Mouse (Mus musculus) MEL (cell line): Measurements from ENCODE around the gene Slc38a2. TPM values are rescaled to one million over a fixed set of nuclear protein-coding genes. Genes with fewer than 3 reads are reported as not detected.
A peak's percentile ranks its signal among the peaks of the same experiment; 100 is the strongest.

Experiments used
- DNase-seq: peaks from one replicate; pipeline ENCODE4 v3.0.0; 2011; ENCODE audit warnings: low read depth, low spot score
- H3K27ac ChIP-seq: 2 replicates; pipeline ENCODE4 v1.5.1; 2012; ENCODE audit warnings: low read depth, mild to moderate bottlenecking, control low read depth, low read length, moderate library complexity; ENCODE audit not compliant: control insufficient read depth
- H3K27me3 ChIP-seq, 2 experiments: fragments of 150-350 bp in 1 of 2; sonication (generic) in 1 of 2; 2 replicates each; pipeline ENCODE4 v1.6.1; 2012; ENCODE audit warnings: low read length in 2 of 2, mild to moderate bottlenecking in 2 of 2, improper control_type of control experiment in 1 of 2, moderate library complexity in 1 of 2; ENCODE audit not compliant: insufficient read depth in 2 of 2, control insufficient read depth in 1 of 2
- H3K36me3 ChIP-seq, 2 experiments: 2 replicates each; pipeline ENCODE4 v1.6.1; 2012 to 2014; ENCODE audit warnings: low read length in 2 of 2, improper control_type of control experiment in 1 of 2, inconsistent platforms in 1 of 2, mild to moderate bottlenecking in 1 of 2; ENCODE audit not compliant: insufficient read depth in 2 of 2, control insufficient read depth in 1 of 2
- H3K4me1 ChIP-seq, 2 experiments: fragments of 150-350 bp in 1 of 2; sonication (generic) in 1 of 2; 2 replicates each; pipeline ENCODE4 v1.6.1; 2012; ENCODE audit warnings: low read length in 2 of 2, improper control_type of control experiment in 1 of 2, mild to moderate bottlenecking in 1 of 2; ENCODE audit not compliant: insufficient read depth in 2 of 2, control insufficient read depth in 1 of 2
- H3K4me3 ChIP-seq, 2 experiments: fragments of 150-350 bp in 1 of 2; sonication (generic) in 1 of 2; 2 replicates each; pipeline ENCODE4 v1.5.1; 2012; ENCODE audit warnings: low read depth in 2 of 2, low read length in 2 of 2, mild to moderate bottlenecking in 2 of 2, moderate library complexity in 2 of 2, control low read depth in 1 of 2, improper control_type of control experiment in 1 of 2; ENCODE audit not compliant: control insufficient read depth in 1 of 2, insufficient read depth in 1 of 2
- H3K79me2 ChIP-seq: 2 replicates; pipeline ENCODE4 v1.6.1; 2012; ENCODE audit warnings: mild to moderate bottlenecking, low read length, moderate library complexity; ENCODE audit not compliant: control insufficient read depth, poor library complexity, insufficient read depth
- H3K9ac ChIP-seq: 2 replicates; pipeline ENCODE4 v1.6.1; 2012; ENCODE audit warnings: low read depth, mild to moderate bottlenecking, control low read depth, low read length, moderate library complexity; ENCODE audit not compliant: control insufficient read depth, poor library complexity, severe bottlenecking
- H3K9me3 ChIP-seq: fragments of 150-350 bp; sonication (generic); replicated peaks from 2 replicates; pipeline ENCODE4 v1.6.1; 2012; ENCODE audit warnings: mild to moderate bottlenecking, low read length, improper control_type of control experiment, moderate library complexity; ENCODE audit not compliant: insufficient read depth
- BHLHE40 ChIP-seq: IDR thresholded peaks from 2 replicates; pipeline ENCODE4 v1.6.1; 2012; ENCODE audit warnings: low read depth, mild to moderate bottlenecking, inconsistent platforms, low read length, improper control_type of control experiment, borderline replicate concordance
- CHD1 ChIP-seq: IDR thresholded peaks from 2 replicates; pipeline ENCODE4 v1.6.1; 2012; ENCODE audit warnings: low read depth, mild to moderate bottlenecking, inconsistent platforms, low read length, improper control_type of control experiment
- CHD2 ChIP-seq: IDR thresholded peaks from 2 replicates; pipeline ENCODE4 v1.6.1; 2011; ENCODE audit warnings: low read length, improper control_type of control experiment
- E2F4 ChIP-seq: IDR thresholded peaks from 2 replicates; pipeline ENCODE4 v1.6.1; 2011; ENCODE audit warnings: low read depth, low read length, improper control_type of control experiment, borderline replicate concordance
- EP300 ChIP-seq, 2 experiments: IDR thresholded peaks; 2 replicates each; pipeline ENCODE4 v1.6.1; 2011; ENCODE audit warnings: improper control_type of control experiment in 2 of 2, low read length in 2 of 2, low read depth in 1 of 2, mild to moderate bottlenecking in 1 of 2
- ETS1 ChIP-seq: IDR thresholded peaks from 2 replicates; pipeline ENCODE4 v1.6.1; 2012; ENCODE audit warnings: low read depth, mild to moderate bottlenecking, inconsistent platforms, low read length, improper control_type of control experiment, moderate library complexity
- GABPA ChIP-seq: IDR thresholded peaks from 2 replicates; pipeline ENCODE4 v1.6.1; 2012; ENCODE audit warnings: low read depth, mild to moderate bottlenecking, inconsistent platforms, low read length, improper control_type of control experiment, moderate library complexity
- HCFC1 ChIP-seq: IDR thresholded peaks from 2 replicates; pipeline ENCODE4 v1.6.1; 2012; ENCODE audit warnings: low read depth, mild to moderate bottlenecking, inconsistent platforms, low read length, improper control_type of control experiment, moderate library complexity
- JUND ChIP-seq: IDR thresholded peaks from 2 replicates; pipeline ENCODE4 v1.6.1; 2011; ENCODE audit warnings: low read depth, mild to moderate bottlenecking, improper control_type of control experiment, low read length
- KAT2A ChIP-seq: conservative IDR thresholded peaks from 2 replicates; pipeline ENCODE4 v1.6.1; 2012; ENCODE audit warnings: low read depth, low read length, improper control_type of control experiment, inconsistent platforms
- MAFK ChIP-seq: IDR thresholded peaks from 2 replicates; pipeline ENCODE4 v1.6.1; 2011; ENCODE audit warnings: low read depth, mild to moderate bottlenecking, low read length, improper control_type of control experiment, borderline replicate concordance
- MAX ChIP-seq: IDR thresholded peaks from 2 replicates; pipeline ENCODE4 v1.6.1; 2011; ENCODE audit warnings: low read length, improper control_type of control experiment
- MAZ ChIP-seq: IDR thresholded peaks from 2 replicates; pipeline ENCODE4 v1.6.1; 2012; ENCODE audit warnings: low read depth, mild to moderate bottlenecking, inconsistent platforms, low read length, improper control_type of control experiment
- MEF2A ChIP-seq: IDR thresholded peaks from 2 replicates; pipeline ENCODE4 v1.6.1; 2014; ENCODE audit warnings: low read depth, mild to moderate bottlenecking, inconsistent platforms, low read length, improper control_type of control experiment; ENCODE audit not compliant: poor library complexity, insufficient replicate concordance, severe bottlenecking; ENCODE audit errors: extremely low read depth
- MXI1 ChIP-seq: IDR thresholded peaks from 2 replicates; pipeline ENCODE4 v1.6.1; 2011; ENCODE audit warnings: mild to moderate bottlenecking, low read depth, low read length, improper control_type of control experiment
- MYB ChIP-seq: IDR thresholded peaks from 2 replicates; pipeline ENCODE4 v1.6.1; 2011; ENCODE audit warnings: mild to moderate bottlenecking, low read depth, low read length, improper control_type of control experiment
- MYC ChIP-seq: IDR thresholded peaks from 2 replicates; pipeline ENCODE4 v1.6.1; 2011; ENCODE audit warnings: low read depth, mild to moderate bottlenecking, low read length, improper control_type of control experiment, moderate library complexity
- NELFE ChIP-seq: IDR thresholded peaks from 2 replicates; pipeline ENCODE4 v1.6.1; 2011; ENCODE audit warnings: low read depth, low read length, improper control_type of control experiment
- POLR2A ChIP-seq, 2 experiments: IDR thresholded peaks; 2 replicates each; pipeline ENCODE4 v1.6.1; 2011 to 2012; ENCODE audit warnings: low read length in 2 of 2, mild to moderate bottlenecking in 2 of 2, control low read depth in 1 of 2, improper control_type of control experiment in 1 of 2, low read depth in 1 of 2, moderate library complexity in 1 of 2; ENCODE audit not compliant: control insufficient read depth in 1 of 2, insufficient read depth in 1 of 2, poor library complexity in 1 of 2
- POLR2AphosphoS2 ChIP-seq: IDR thresholded peaks from 2 replicates; pipeline ENCODE4 v1.6.1; 2011; ENCODE audit warnings: low read length, improper control_type of control experiment
- POLR2AphosphoS5 ChIP-seq: IDR thresholded peaks from 2 replicates; pipeline ENCODE4 v1.6.1; 2012; ENCODE audit warnings: low read depth, borderline replicate concordance, mild to moderate bottlenecking, inconsistent platforms, low read length, moderate library complexity, mixed read lengths
- RAD21 ChIP-seq: IDR thresholded peaks from 2 replicates; pipeline ENCODE4 v1.6.1; 2011; ENCODE audit warnings: mild to moderate bottlenecking, low read depth, low read length, improper control_type of control experiment
- RCOR1 ChIP-seq: IDR thresholded peaks from 2 replicates; pipeline ENCODE4 v1.6.1; 2012; ENCODE audit warnings: low read depth, mild to moderate bottlenecking, inconsistent platforms, low read length, improper control_type of control experiment
- SIN3A ChIP-seq: IDR thresholded peaks from 2 replicates; pipeline ENCODE4 v1.6.1; 2012; ENCODE audit warnings: low read length, improper control_type of control experiment, inconsistent platforms
- SMC3 ChIP-seq: IDR thresholded peaks from 2 replicates; pipeline ENCODE4 v1.6.1; 2011; ENCODE audit warnings: low read depth, low read length, improper control_type of control experiment
- TAL1 ChIP-seq: IDR thresholded peaks from 2 replicates; pipeline ENCODE4 v1.6.1; 2012; ENCODE audit warnings: mild to moderate bottlenecking, inconsistent platforms, low read length, moderate library complexity, mixed read lengths
- TCF12 ChIP-seq: IDR thresholded peaks from 2 replicates; pipeline ENCODE4 v1.6.1; 2014; ENCODE audit warnings: low read depth, mild to moderate bottlenecking, inconsistent platforms, low read length, improper control_type of control experiment, moderate library complexity
- UBTF ChIP-seq: IDR thresholded peaks from 2 replicates; pipeline ENCODE4 v1.6.1; 2012; ENCODE audit warnings: low read depth, mild to moderate bottlenecking, inconsistent platforms, low read length, improper control_type of control experiment, moderate library complexity, borderline replicate concordance; ENCODE audit not compliant: insufficient read depth
- USF1 ChIP-seq: IDR thresholded peaks from 2 replicates; pipeline ENCODE4 v1.6.1; 2014; ENCODE audit warnings: low read depth, mild to moderate bottlenecking, inconsistent platforms, low read length, improper control_type of control experiment, moderate library complexity
- USF2 ChIP-seq, 2 experiments: IDR thresholded peaks; 2 replicates each; pipeline ENCODE4 v1.6.1; 2011 to 2012; ENCODE audit warnings: improper control_type of control experiment in 2 of 2, low read length in 2 of 2, borderline replicate concordance in 1 of 2, inconsistent platforms in 1 of 2, low read depth in 1 of 2, mild to moderate bottlenecking in 1 of 2; ENCODE audit not compliant: insufficient read depth in 1 of 2
- ZKSCAN1 ChIP-seq: IDR thresholded peaks from 2 replicates; pipeline ENCODE4 v1.6.1; 2012; ENCODE audit warnings: low read depth, mild to moderate bottlenecking, inconsistent platforms, low read length, improper control_type of control experiment, moderate library complexity
- polyA plus RNA-seq, 2 experiments: library from polyadenylated mRNA; stranded (reverse) in 1 of 2; unstranded in 1 of 2; fragments of >175 nt in 1 of 2; fragments of >200 nt in 1 of 2; gene quantifications; 2 replicates each; pipeline versions ENCODE4 v1.2.1 to v1.2.4; 2012; ENCODE audit warnings: low replicate concordance in 2 of 2, low read depth in 1 of 2; ENCODE audit not compliant: insufficient read length in 2 of 2, insufficient read depth in 1 of 2, missing spikeins in 1 of 2
- total RNA-seq: library from RNA; depleted of rRNA; stranded (reverse); fragments of 300-350 nt; gene quantifications from 2 replicates; pipeline ENCODE4 v1.2.3, GENCODE M21; 2012

Slc38a2 gene
- total and polyA plus RNA-seq, 3 experiments = 80.6 to 590 (median 177) TPM

DNA sequence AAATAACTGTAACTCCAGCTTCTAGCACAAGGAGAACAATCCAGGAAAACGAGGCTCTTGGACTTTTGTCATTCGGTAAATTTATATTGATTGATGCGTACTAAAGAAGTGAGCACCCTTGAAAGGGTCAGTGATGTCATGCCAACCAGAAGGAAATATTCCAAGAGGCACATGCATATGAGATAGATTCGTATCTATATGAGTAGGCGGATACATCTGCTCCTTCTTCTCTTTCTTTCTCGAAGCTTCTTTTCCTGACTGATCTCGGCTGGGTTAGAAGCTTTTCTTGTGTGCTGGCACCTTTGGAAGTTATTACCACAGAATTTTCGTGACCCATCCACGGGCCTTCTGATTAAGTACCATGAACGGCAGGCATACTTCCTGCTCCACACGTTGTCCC lies 12.1 kb upstream of the Slc38a2 start (continued):
- TF ChIP-seq USF1 (no peak; the same call in 1 of the 2 replicates), NELFE (no peak), POLR2A (IDR thresholded peaks at IDR 0.05; ENCODE audit: control insufficient read depth in 1 of 2, insufficient read depth in 1 of 2, low read depth in 1 of 2, low read length in 2 of 2, poor library complexity in 1 of 2) (peak in 1 of 2 experiments; percentile 33; a peak in 2 of 4 replicates), TCF12 (no peak), E2F4 (no peak), MYC (peak; percentile 49; the same call in 1 of the 2 replicates), EP300 (IDR thresholded peaks at IDR 0.05; ENCODE audit: low read depth in 1 of 2, low read length in 2 of 2) (peak; percentile 9 to 36; a peak in 2 of 4 replicates), CHD1 (no peak)

DNA sequence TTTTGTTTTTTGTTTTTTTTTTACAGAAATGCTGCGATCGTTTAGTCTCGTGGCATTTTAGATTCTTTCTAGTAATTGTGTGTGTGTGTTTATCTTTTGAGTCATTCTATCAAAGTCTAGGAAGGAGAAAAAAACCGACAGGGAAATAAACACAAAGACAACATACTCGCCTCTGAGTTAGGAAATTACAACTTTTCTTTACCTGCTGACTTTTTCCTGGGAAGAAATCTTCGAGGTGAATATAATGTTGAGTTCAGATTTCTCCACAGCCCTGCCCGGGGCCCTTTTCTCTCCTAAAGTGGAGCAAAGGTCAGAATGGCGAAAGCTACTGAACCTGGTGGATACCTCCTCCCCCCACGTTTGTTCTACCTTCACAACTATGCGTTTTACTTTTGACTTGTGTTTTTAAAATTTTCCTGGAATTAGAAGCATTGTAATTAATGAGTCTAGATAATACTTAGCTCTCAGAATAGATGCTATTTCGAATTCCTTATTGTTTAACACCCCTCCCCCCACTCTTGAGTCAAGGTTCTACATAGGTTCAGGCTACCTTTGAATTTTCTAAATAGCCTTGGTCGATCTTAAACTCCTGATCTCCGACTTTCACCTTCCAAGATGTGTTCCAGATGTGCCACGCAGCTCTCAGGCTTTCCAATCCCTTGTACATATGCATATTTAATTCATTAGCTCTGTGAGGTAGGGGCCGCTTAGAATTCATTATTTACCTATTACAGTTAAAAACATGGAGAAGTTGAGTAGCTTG lies 11.0 kb upstream of the Slc38a2 start:
- H3K27ac ChIP-seq = peak overlapping the region; percentile 99
- TF ChIP-seq HCFC1 (no peak), CHD2 (peak; percentile 61), UBTF (no peak), KAT2A (no peak), TCF12 (peak; percentile 41; the same call in 1 of the 2 replicates), E2F4 (0 out of 2 replicates have a peak, but pooled peaks have one; percentile 53), MAFK (no peak), ZKSCAN1 (no peak), JUND (no peak), MAX (no peak), SIN3A (peak; percentile 78), MYC (peak; percentile 77; the same call in 1 of the 2 replicates), RAD21 (no peak), POLR2AphosphoS5 (no peak), NELFE (no peak), RCOR1 (peak; percentile 53), USF1 (no peak), GABPA (no peak), POLR2A (IDR thresholded peaks at IDR 0.05; ENCODE audit: control insufficient read depth in 1 of 2, insufficient read depth in 1 of 2, low read depth in 1 of 2, low read length in 2 of 2, poor library complexity in 1 of 2) (peak in 1 of 2 experiments; percentile 25; a peak in 1 of 4 replicates), EP300 (IDR thresholded peaks at IDR 0.05; ENCODE audit: low read depth in 1 of 2, low read length in 2 of 2) (peak in 1 of 2 experiments; percentile 44; a peak in 2 of 4 replicates), TAL1 (no peak), MXI1 (peak; percentile 7; the same call in 1 of the 2 replicates), MAZ (peak; percentile 41; the same call in 1 of the 2 replicates), POLR2AphosphoS2 (peak; percentile 91; the same call in 1 of the 2 replicates), BHLHE40 (0 out of 2 replicates have a peak, but pooled peaks have one; percentile 4), SMC3 (no peak), USF2 (IDR thresholded peaks at IDR 0.05; ENCODE audit: borderline replicate concordance in 1 of 2, insufficient read depth in 1 of 2, low read depth in 1 of 2, low read length in 2 of 2) (no peak), MEF2A (no peak), MYB (no peak), ETS1 (peak; percentile 12; the same call in 1 of the 2 replicates)

More for the DNA sequence above, 11.0 kb upstream of the Slc38a2 start:
- Histone ChIP-seq H3K4me3 (peak overlapping the region; percentile 51 to 80), H3K9ac (peak overlapping the region; percentile 98), H3K4me1 (peaks cover 32 to 39% of the 10 kb centered on the region in 2 experiments), H3K9me3 (no peaks in the 10 kb centered on the region), H3K79me2 (peaks cover 13% of the 10 kb centered on the region), H3K27me3 (no peaks in the 10 kb centered on the region), H3K36me3 (peaks cover 0 to 54% of the 10 kb centered on the region in 2 experiments; a peak in 2 of 4 replicates)
- DNase-seq = peak; percentile 69
